Mouse (Mus musculus) 3134 (cell line): Measurements from ENCODE around the gene Tgfbr3.

ENCODE experiments used
- DNase-seq: peaks from one replicate; pipeline ENCODE4 v3.0.0-alpha.2; 2011; ENCODE audit warnings: low spot score; ENCODE audit not compliant: insufficient read length; ENCODE audit errors: extremely low read depth

Gene Tgfbr3

DNA sequence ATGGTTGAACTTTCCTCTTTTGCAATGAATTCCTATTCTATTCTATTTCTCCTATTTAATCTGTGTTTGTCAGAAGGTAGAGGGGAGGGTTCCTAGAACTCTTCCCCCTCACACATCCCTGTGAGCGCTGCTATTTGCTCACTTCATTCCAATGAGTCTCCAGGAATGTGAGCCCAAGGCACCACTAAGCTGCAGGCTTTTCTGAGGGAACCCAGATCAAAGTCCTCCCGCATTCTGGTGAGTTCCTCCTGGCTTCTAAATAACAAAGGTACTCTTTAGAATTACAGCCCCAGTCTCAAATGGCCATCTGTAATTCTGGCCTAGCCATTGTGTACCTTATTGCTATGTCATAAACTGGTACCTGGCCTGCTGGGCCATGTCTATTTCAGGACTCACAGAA, 72.3 kb downstream of the Tgfbr3 start:
- no peak for DNase-seq

DNA sequence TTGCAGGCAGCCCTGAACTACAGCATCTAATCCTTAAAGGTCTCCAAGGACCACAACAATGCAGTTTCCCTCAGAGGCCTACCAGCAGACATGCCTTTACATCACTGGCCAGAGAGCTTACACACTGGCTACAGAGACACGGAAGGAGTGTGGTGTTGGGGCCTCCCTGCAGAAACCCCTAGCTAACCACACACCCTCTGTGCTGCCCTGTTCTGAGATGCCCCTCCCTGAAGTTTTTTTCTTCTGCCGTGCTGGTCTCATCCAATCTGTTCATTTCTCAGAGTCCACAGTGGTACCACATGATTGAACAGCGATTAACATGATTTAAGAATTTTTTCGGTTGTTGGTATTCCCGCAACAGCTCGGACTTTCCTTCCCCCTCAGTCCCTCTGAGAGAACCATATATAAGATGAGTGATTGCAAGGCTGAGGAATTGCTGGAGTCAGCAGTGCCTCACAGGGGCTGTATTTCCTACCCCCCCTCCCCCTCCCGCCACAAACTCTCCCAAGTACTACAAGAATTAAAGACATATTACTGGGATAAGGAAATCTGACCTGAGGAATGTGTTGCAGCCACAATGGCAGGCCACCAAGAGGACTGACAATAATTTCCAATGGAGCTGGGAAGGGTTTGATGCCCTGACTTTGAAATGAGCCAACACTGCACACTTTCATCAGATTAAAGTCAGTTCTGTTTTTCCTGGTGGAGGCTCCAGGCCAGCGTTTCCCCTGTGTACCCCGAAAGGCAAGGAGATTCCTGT, 75.9 kb downstream of the Tgfbr3 start:
- no peak for DNase-seq

DNA sequence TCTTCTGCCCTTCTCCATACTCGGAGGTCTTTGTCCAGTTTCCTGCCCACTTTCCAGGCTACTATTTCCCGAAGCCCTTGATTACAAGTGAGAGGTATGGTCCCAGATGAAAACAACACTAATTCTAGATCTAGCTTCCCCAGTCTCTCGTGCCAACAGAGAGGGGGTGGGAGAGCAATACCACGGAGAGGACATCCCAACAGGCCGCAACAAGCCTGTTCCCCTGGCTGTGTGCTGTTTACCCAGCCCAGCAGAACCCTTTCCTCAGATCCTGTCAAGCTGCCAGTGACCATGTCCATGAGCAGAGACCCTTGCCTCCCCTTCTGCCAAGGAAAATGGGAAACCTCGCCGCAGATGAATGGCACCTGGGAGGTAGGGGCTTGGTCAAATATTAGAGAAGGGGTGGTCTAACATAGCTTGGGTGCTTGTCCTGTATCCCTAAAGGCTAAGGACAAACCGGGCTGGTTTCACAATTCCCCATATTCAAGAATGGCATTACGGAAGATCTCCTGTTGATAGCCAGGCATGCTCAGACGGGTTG, 77.5 kb downstream of the Tgfbr3 start:
- no peak for DNase-seq

- DNase-seq, result no peak
Observed at GRCm38 (mm10) chr5:107210040-107210439, 79.4 kb downstream of the Tgfbr3 start.

DNA sequence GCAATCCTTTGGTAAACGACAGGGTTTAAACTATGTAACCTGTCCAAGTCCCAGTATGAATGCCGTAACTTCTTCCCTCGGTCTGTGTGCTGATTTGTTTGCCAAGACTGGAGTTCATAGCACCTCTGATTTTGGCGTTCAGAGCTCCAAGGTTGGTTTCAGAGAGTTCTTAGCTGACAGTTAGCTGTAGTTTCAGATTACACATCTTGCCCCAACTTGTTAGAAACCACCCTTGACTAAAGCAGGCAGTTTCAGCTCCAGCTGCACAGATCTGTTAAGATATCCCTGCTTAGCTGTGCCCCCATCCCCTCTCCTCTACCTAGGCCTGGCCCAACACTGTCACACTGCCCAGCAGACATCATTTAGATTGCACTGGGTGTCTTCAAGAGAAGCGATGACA, 81.5 kb downstream of the Tgfbr3 start:
- no peak for DNase-seq

GRCm38 (mm10) chr5:107204306-107204705, 85.1 kb downstream of the Tgfbr3 start:
- DNase-seq, result no peak

DNA sequence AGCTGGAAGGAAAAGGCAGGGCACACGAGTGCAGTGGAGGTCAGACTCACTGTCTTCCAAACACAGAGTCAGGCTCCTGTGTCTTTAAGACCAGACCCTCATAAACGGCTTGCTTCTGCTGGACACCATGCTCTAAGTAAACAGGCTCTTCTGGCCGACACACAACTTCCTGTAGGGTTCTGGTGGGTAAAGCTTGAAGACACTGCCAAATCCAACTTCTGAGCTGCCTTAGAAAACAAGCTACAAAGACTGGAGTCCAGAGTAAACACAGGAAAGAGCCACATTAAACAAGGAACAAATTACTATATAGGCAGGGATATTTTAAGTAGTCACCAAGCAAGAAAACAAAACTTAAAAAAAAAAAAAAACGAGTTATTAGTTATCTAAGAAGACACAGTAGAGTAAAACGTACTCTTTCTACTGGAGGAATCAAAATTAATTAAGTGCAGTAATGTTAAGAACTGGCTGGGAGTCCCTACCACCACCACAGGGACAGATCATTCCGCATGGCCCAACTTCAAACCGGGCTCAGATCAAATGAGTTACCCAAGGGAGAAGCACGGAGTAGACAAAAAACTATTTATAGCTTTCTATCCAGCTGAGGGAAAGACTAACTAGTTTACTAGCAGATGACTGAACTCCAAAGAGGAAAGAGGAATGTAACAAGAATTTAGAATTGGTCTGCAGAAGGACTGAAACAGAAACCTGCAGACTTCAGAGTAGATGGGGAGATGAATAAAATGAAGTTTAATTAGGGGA, 86.4 kb downstream of the Tgfbr3 start:
- no peak for DNase-seq

GRCm38 (mm10) chr5:107201509-107202182, 87.8 kb downstream of the Tgfbr3 start:
- no peak for DNase-seq

GRCm38 (mm10) chr5:107200853-107201341, 88.5 kb downstream of the Tgfbr3 start:
- DNase-seq, result peak; percentile 74

GRCm38 (mm10) chr5:107200221-107200635, 89.2 kb downstream of the Tgfbr3 start:
- peak; percentile 57 for DNase-seq

DNA sequence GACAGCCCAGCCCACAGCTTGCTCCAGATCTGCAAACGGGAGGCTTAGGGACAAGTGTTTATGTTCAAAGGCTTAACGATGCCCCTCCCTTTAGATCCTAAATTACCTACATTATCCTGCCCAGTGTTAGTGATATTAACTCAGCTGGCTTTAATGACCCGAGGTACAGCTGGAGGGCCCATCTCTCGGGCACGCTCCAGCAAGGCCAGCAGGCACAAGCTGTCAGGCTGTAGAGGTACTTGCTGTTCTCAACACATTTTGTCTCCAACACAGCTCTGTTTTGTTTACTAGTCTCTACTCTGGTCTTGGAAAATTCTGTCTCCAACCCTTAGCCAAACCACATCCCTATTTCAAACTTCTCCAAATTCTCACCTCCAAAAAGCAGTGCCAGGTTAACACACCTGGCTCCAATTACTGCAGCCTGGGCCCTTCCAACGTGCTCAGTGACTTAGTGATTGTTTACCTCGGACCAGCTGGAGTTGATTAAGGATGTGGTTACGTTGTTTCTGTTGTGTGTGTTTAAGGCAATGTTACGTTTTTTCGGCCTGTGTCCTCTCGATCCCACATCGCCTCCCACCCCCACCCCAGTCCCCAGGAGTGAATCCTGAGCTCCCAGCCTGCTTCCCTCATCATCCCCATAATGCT, 93.6 kb downstream of the Tgfbr3 start:
- no peak for DNase-seq

DNA sequence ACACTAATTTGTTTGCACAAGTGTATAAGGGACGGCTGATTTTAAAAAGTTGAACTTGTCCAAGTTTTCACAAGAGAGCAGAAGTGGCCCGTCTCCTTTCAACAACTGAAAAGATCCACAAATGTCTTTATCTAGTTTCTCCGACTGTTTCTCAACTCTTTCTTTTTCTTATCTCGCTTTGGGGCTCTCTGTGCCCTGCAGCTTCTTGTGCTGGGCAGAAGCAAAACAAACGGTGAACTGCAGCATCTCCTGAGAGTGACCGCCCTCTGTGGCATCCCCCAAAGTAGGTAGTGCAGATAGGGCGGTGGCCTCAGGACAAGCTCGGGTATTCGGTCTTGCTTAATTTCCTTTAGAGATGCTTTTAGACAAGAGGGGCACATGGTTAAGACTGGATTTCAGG, 96.3 kb downstream of the Tgfbr3 start:
- no peak for DNase-seq

DNA sequence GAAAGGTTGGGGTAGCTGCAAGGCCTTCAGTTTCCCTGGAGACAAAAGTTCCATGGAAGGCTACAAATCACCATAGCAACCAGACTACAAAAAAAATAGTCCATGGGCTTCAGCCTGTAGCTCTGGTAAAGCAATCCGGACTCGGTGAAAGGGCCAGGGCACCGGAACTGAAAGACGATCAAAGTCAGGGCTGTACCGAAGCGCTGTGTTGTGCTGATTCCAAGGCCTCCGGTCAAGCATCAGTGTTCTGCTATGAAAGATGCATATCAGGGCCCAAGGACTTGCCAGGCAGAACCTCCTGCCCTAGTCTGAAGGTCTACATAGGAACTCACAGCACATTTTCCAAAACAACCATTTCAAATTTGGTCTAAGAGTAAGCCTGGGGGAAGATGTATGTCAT, 97.1 kb downstream of the Tgfbr3 start:
- no peak for DNase-seq

- no peak for DNase-seq
Observed at GRCm38 (mm10) chr5:107188551-107188950, 100.9 kb downstream of the Tgfbr3 start.

- DNase-seq, result no peak
Observed at GRCm38 (mm10) chr5:107186206-107186605, 103.2 kb downstream of the Tgfbr3 start.

GRCm38 (mm10) chr5:107184158-107184883, 105.1 kb downstream of the Tgfbr3 start:
- DNase-seq, result no peak

- DNase-seq, result no peak
Observed at GRCm38 (mm10) chr5:107183537-107183936, 105.9 kb downstream of the Tgfbr3 start.

DNA sequence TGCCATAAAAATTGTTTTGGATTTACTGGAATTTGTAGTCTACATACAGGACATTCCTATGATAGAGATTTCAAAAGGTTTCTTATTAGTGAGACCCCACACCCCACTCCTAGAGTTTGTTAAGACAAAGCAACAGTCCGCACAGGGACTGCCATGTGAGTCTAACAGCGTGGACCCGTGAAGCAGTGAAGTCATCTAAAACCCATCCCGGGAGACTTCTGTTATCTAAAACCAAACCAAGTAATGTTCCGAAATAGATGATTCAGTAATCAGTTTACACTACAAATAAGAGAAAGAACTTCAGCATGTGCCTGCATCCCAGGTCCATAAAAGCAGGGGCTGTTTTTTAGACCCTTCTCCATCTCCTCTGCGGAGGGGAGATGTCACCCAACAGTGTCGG, 106.7 kb downstream of the Tgfbr3 start:
- no peak for DNase-seq

- DNase-seq, result no peak
Observed at GRCm38 (mm10) chr5:107181820-107182219, 107.6 kb downstream of the Tgfbr3 start.

DNA sequence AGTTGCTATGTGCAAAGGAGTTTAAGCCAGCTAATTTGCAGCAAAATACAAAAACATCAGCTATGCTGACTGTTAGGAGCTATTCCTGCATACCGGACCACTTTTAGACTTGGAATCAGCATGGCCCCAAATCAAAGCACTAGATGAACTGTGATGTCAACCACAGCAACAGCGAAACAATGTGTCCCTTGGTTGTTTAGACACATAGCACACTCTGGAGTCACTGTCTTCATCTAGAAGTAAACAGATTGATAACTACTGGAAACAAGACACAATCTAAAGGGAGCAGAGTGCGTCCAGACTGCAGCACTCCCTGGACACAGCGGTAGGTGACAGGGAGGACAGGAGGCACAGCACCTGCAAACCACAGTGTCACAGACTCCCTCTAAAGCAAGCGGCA, 110.2 kb downstream of the Tgfbr3 start:
- no peak for DNase-seq
